Mouse (Mus musculus): ENCODE results near the gene Smg5. TPM values are rescaled to one million over a fixed set of nuclear protein-coding genes. Genes with fewer than 3 reads are reported as not detected.
A peak's percentile ranks its signal among the peaks of the same experiment; 100 is the strongest.

The Smg5 gene
- polyA plus RNA-seq, 1 experiment from 2014 or later: 44.9 TPM

DNA sequence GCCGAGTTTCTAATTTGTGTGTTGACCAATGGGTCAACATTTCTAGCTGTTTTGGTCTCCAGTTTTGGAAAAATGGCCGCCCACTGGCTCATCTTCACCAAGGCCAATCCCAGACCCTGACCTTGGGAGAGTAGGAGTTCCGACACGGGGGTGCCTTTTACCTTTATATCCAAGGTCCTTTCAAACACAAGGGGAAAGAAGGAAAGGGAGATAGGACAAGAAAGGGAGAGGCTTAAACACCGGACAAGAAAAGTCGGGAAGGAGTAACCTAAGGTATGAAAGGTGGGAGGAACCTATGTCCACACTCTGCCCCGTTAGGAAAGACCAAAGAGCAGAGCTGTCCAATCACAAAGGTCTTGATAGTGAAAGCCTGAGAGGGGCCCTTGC is 74.6 kb downstream of the Smg5 start:
- DNase-seq (ENCODE audit: low spot score) (no peak), ATAC-seq (ENCODE audit: insufficient number of reproducible peaks, low FRiP score, low TSS enrichment, low read depth) (no peak)
- Histone ChIP-seq H3K27ac (replicated peaks; ENCODE audit: low read depth, low read length) (peak overlapping the region; percentile 86), H3K9ac (ENCODE audit: low read length) (no peak overlapping the region), H3K4me2 (ENCODE audit: low read depth, severe bottlenecking) (peak overlapping the region; percentile 76; the same call in 1 of the 2 replicates), H3K4me3 (ENCODE audit: low read depth, low read length) (peak overlapping the region; percentile 70), H3K36me3 (ENCODE audit: control insufficient read depth, insufficient read depth, low read length) (peaks cover 5% of the 10 kb centered on the region), H3K9me3 (ENCODE audit: control insufficient read depth, low read length) (no peaks in the 10 kb centered on the region), H3K27me3 (ENCODE audit: control insufficient read depth, insufficient read depth, low read length) (no peaks in the 10 kb centered on the region), H3K4me1 (ENCODE audit: control insufficient read depth, insufficient read depth, low read length) (peaks cover 13% of the 10 kb centered on the region)
- WGBS: 13% methylated on average over 7 of the region's 7 CpGs

DNA sequence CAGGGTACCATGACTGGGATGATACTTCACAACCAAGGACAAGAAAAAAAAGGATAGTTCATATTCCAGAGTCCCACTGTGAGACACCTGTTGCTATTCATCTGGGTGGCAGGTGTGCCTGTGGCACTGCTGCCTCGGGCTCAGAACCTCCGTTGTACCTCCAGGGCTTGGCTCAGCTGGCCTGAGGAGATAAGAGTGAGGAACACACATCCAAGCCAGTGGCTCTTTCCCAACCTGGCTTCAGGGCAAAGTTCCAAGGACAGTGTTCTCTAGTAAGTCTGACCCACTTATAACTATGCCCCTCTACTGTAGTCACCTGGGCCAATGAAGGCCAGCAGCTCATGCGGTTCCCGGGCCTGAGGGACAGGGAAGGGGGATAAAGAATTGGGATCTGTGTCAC is 75.6 kb downstream of the Smg5 start:
- Histone ChIP-seq H3K4me2 (ENCODE audit: low read depth, severe bottlenecking) (no peak overlapping the region), H3K9ac (ENCODE audit: low read length) (no peak overlapping the region), H3K9me3 (ENCODE audit: control insufficient read depth, low read length) (no peaks in the 10 kb centered on the region), H3K27ac (replicated peaks; ENCODE audit: low read depth, low read length) (no peak overlapping the region), H3K4me1 (ENCODE audit: control insufficient read depth, insufficient read depth, low read length) (peaks cover 13% of the 10 kb centered on the region), H3K4me3 (ENCODE audit: low read depth, low read length) (no peak overlapping the region), H3K36me3 (ENCODE audit: control insufficient read depth, insufficient read depth, low read length) (peaks cover 8% of the 10 kb centered on the region), H3K27me3 (ENCODE audit: control insufficient read depth, insufficient read depth, low read length) (no peaks in the 10 kb centered on the region)
- WGBS: 89% methylated on average over 4 of the region's 4 CpGs
- ATAC-seq (ENCODE audit: insufficient number of reproducible peaks, low FRiP score, low TSS enrichment, low read depth) (no peak), DNase-seq (ENCODE audit: low spot score) (no peak)

Other genes with a start within 250 kb of the Smg5 start
- 12.6 and 14.3 TPM in 2 replicates for gene Mef2d, start 193.9 kb upstream of the Smg5 start, polyA plus RNA-seq (2014; fragmentation: Nextera tagmentation; extraction: Ambion mirVana)
- gene Rhbg, start 81.6 kb upstream of the Smg5 start, polyA plus RNA-seq (2014; fragmentation: Nextera tagmentation; extraction: Ambion mirVana): 0.11 and 0.60 TPM in 2 replicates
- gene Gm38392, start 49.0 kb upstream of the Smg5 start, polyA plus RNA-seq (2014; fragmentation: Nextera tagmentation; extraction: Ambion mirVana): 0.37 and 0.59 TPM in 2 replicates
- 11.9 TPM in 2 replicates for gene Tsacc, start 39.3 kb upstream of the Smg5 start, polyA plus RNA-seq (2014; fragmentation: Nextera tagmentation; extraction: Ambion mirVana)
- 764 and 785 TPM in 2 replicates for gene Cct3, start 39.1 kb upstream of the Smg5 start, polyA plus RNA-seq (2014; fragmentation: Nextera tagmentation; extraction: Ambion mirVana)
- gene Glmp, start 11.2 kb upstream of the Smg5 start, polyA plus RNA-seq (2014; fragmentation: Nextera tagmentation; extraction: Ambion mirVana): 90.5 and 100 TPM in 2 replicates
- 1.8 and 3.3 TPM in 2 replicates for gene Tmem79, start 112 bp upstream of the Smg5 start, polyA plus RNA-seq (2014; fragmentation: Nextera tagmentation; extraction: Ambion mirVana)
- gene Paqr6, start 28.3 kb downstream of the Smg5 start, polyA plus RNA-seq (2014; fragmentation: Nextera tagmentation; extraction: Ambion mirVana): 1.1 and 1.8 TPM in 2 replicates
- gene Bglap3, start 36.5 kb downstream of the Smg5 start, polyA plus RNA-seq (2014; fragmentation: Nextera tagmentation; extraction: Ambion mirVana): not detected in 2 replicates
- gene Bglap2, start 42.4 kb downstream of the Smg5 start, polyA plus RNA-seq (2014; fragmentation: Nextera tagmentation; extraction: Ambion mirVana): not detected in 2 replicates
- gene Bglap, start 48.2 kb downstream of the Smg5 start, polyA plus RNA-seq (2014; fragmentation: Nextera tagmentation; extraction: Ambion mirVana): not detected in 2 replicates
- gene Pmf1, start 74.1 kb downstream of the Smg5 start, polyA plus RNA-seq (2014; fragmentation: Nextera tagmentation; extraction: Ambion mirVana): 174 and 185 TPM in 2 replicates
- gene Slc25a44, start 88.9 kb downstream of the Smg5 start, polyA plus RNA-seq (2014; fragmentation: Nextera tagmentation; extraction: Ambion mirVana): 17.7 and 18.9 TPM in 2 replicates
- gene Sema4a, start 124.9 kb downstream of the Smg5 start, polyA plus RNA-seq (2014; fragmentation: Nextera tagmentation; extraction: Ambion mirVana): 5.4 and 5.7 TPM in 2 replicates
- 20.3 and 20.4 TPM in 2 replicates for gene Lmna, start 173.7 kb downstream of the Smg5 start, polyA plus RNA-seq (2014; fragmentation: Nextera tagmentation; extraction: Ambion mirVana)
- gene Mex3a, start 196.1 kb downstream of the Smg5 start, polyA plus RNA-seq (2014; fragmentation: Nextera tagmentation; extraction: Ambion mirVana): 42.6 and 43.5 TPM in 2 replicates
- gene Rab25, start 212.0 kb downstream of the Smg5 start, polyA plus RNA-seq (2014; fragmentation: Nextera tagmentation; extraction: Ambion mirVana): 2.4 and 3.1 TPM in 2 replicates
- gene Lamtor2, start 216.8 kb downstream of the Smg5 start, polyA plus RNA-seq (2014; fragmentation: Nextera tagmentation; extraction: Ambion mirVana): 78.9 and 89.3 TPM in 2 replicates
- gene Ubqln4, start 217.5 kb downstream of the Smg5 start, polyA plus RNA-seq (2014; fragmentation: Nextera tagmentation; extraction: Ambion mirVana): 80.1 and 85.3 TPM in 2 replicates
- 220 and 233 TPM in 2 replicates for gene Ssr2, start 239.6 kb downstream of the Smg5 start, polyA plus RNA-seq (2014; fragmentation: Nextera tagmentation; extraction: Ambion mirVana)